Mouse (Mus musculus) granulocyte monocyte progenitor cell, adult 5-6 weeks (primary cell): ENCODE results near the gene Zfp987. TPM values are rescaled to one million over a fixed set of nuclear protein-coding genes. Genes with fewer than 3 reads are reported as not detected.

Experiments
- ATAC-seq: replicated peaks from 2 replicates; pipeline ENCODE4 v1.8.0; 2016; ENCODE audit warnings: mild to moderate bottlenecking, moderate TSS enrichment, inconsistent platforms; ENCODE audit not compliant: poor library complexity, severe bottlenecking
- total RNA-seq, 2 experiments: library from RNA; stranded (forward) in 1 of 2; stranded (reverse) in 1 of 2; fragments of 200-712, 200-1000 nt in 1 of 2; fragments of >200 nt in 1 of 2; fragmentation: Nextera tagmentation in 1 of 2; gene quantifications; 2 replicates each; pipeline ENCODE4 v1.2.3; 2014 to 2017

Zfp987 gene
- total RNA-seq, 2 experiments from 2014 or later = 0.93 to 1.2 TPM

DNA sequence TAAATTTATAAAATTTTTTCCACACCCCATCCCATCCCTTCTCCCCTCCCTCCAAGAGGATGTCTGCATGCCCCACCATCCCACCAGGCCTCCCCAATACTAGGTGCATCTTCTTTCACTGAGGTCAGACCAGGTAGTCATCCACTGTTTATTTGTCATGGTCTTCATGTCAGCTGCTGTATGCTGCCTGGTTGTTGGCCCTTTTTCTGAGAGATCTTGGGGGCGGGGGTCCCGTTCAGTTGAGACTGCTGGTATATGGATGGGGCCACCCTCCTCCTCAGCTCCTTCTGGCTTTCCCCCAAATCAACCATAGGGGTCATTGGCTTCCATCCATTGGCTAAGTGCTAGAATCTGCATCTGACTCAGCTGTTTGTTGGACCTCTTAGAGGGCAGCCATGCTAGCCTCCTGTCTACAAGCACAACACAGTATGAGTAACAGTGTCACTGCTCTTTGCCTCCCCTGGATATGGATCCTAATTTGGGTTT is 71.7 kb downstream of the Zfp987 start:
- ATAC-seq = peak; percentile 40

DNA sequence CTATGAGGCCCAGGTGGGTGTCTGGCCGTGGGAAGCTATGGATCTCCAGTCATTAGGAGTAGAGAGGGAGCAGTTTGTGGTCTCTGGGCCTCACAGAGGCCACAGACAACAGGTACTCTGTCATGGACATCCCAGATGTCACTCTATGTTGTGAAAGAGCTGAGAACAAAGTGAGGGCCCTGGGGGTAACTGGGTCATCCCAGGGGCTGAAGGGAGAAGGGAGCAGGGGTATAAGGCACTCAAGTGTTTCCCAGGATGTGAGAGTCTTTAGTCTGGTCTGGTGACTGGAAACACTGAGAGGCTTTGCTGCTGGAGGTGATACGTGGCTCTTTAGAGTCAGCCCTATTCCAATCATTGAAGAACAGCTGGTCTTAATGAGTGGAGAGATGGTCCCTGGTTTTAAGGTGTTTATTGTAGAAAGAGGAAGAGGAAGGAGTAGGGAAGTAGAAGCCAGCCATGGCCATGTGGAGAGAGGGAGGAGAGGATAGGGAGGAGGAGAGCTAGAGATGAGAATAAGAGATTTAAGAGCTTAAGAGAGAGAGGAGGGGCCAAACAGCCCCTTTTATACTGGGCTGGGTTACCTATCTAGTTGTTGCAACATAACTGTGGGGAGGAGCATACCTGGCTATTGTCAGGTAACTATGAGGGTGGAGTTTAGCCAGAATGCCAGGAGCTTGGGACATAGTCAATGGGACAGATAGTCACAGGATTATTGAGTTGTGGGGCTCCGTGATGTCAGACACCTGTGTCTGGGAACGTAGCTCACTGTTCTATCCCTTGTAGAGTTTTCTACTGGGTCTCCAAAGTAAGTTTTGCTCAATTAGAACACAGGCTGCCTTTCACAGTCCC is 76.5 kb downstream of the Zfp987 start:
- ATAC-seq = peak; percentile 35; the same call in 1 of the 2 replicates

Other genes starting within 250 kb of the Zfp987 start
- gene Zfp986, start 228.5 kb upstream of the Zfp987 start, total RNA-seq (2014; fragmentation: Nextera tagmentation) = not detected in 2 replicates
- not detected in 2 replicates for gene Zfp986, start 228.5 kb upstream of the Zfp987 start, total RNA-seq (2017)
- gene Zfp600, start 59.5 kb downstream of the Zfp987 start, total RNA-seq (2014; fragmentation: Nextera tagmentation) = not detected in 2 replicates
- 0.04 TPM in 1 of 2 replicates, not detected in the other for gene Zfp600, start 59.5 kb downstream of the Zfp987 start, total RNA-seq (2017)